Mouse (Mus musculus) left cerebral cortex, adult 2 months (tissue): ENCODE results near the gene Hist1h4h. TPM values are rescaled to one million over a fixed set of nuclear protein-coding genes. Genes with fewer than 3 reads are reported as not detected.

Experiments used
- DNase-seq, 2 experiments: peaks; one replicate each; pipeline ENCODE4 v3.0.0; 2021 to 2022; ENCODE audit warnings: low spot score in 2 of 2, mixed read lengths in 1 of 2; ENCODE audit errors: extremely low spot score in 1 of 2
- H3K27ac ChIP-seq: fragments of 200-600 bp; 2 replicates; pipeline ENCODE4 v1.8.1; 2022
- H3K4me3 ChIP-seq: fragments of 200-600 bp; 2 replicates; pipeline ENCODE4 v1.8.1; 2022
- CTCF ChIP-seq: fragments of 200-600 bp; IDR thresholded peaks from 2 replicates; pipeline ENCODE4 v1.8.1; 2022; ENCODE audit warnings: antibody characterized with exemption, mild to moderate bottlenecking, moderate library complexity
- intact Hi-C: fragments of 180-260 bp; cut with DNase I; formaldehyde crosslinking; loops from one replicate; pipeline ENCODE4 v1.15.1; 2025
- total RNA-seq, 2 experiments: library from RNA; stranded (reverse); gene quantifications; 2 replicates each; pipeline ENCODE4 v1.2.3; 2021

Hist1h4h gene
- total RNA-seq, 2 experiments from 2014 or later = 289 to 340 TPM

DNA sequence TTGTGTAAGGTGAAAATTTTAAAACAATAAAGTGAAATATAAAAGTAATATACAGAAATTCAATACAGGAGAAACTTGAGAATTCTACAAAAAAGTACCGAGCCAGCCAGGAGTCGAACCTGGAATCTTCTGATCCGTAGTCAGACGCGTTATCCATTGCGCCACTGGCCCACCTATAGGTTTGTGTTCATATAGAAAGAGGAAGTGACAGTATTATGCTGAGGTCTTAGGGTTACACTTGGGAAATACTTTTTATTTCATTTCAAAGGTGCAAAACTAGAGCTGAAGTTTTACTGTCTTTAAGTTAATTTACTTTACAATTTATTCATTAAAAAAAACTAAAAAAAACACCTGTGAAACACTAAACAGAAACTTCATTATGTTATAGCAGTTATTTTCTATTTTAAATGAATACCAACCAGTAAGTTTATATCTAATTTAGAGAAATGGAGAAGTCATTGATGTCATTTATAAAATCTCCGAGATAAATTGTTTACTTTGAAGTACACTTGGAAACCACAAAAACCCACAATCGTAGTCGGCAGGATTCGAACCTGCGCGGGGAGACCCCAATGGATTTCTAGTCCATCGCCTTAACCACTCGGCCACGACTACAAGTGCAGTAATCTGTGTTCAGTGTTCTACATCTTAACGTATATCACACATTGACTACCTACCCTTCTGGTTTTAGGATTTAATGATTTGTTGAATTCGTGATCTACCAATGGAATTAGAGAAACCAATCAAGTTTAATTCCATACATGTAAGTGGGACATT is 30.2 kb upstream of the Hist1h4h start:
- Histone ChIP-seq H3K27ac (no peak overlapping the region), H3K4me3 (no peak overlapping the region)
- DNase-seq = peak; percentile 79 to 85
- intact Hi-C loops = loop anchor here (2.0 to 5.0 kb wide), 2 partner anchors 16 to 48 kb away; no protein-coding TSS in a partner anchor
- TF ChIP-seq CTCF = no peak

DNA sequence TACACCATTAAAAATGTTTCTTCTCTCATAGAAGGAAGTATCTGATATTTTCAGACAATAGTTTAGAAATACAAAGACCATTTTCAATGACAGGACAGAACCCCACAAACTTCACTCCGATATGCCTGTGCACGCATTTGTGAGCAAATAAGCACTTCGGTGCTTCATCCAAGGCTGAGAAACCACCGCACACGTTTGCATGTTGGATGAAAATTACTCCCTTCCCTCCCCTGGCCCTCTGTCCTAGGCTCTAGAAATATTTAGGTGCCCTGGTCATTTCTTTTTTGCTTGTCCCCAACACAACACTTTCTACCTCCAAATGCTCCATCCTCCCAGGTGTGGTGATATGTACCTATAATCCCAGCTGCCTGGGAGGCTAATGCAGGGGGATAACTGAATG is 29.3 kb upstream of the Hist1h4h start:
- intact Hi-C loops = loop anchor here (2.0 to 5.0 kb wide), 2 partner anchors 15 to 49 kb away; no protein-coding TSS in a partner anchor
- no peak for DNase-seq

DNA sequence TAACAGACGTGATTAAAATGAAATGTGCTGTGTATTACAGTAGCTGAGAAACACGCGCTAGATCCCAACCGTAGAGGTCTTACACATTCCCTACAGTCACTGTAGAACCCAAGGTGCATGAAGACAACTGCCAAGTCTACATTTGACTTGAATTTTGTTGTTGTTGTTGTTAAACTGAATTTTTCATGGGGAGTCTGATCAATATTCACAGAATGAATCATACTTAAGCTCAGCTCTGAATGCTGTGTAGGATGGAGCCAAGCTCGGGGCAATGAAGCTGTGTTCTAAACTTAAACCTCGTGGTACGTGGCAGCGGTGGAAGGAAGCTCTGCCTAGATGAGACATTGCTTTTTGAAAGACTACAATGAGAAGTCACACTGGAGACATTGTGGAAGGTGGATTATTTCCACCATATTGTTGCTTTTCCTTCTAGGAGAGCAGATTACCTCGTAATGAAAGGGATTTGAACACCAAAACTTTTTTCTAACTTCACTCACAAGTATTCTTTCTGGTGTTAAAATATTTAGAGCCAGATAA is 28.8 kb upstream of the Hist1h4h start:
- no peak overlapping the region for H3K4me3 ChIP-seq
- DNase-seq = no peak
- no peak for TF ChIP-seq CTCF
- H3K27ac ChIP-seq = no peak overlapping the region
- intact Hi-C loops = loop anchor here (5.0 kb wide), 1 partner anchor 50 kb away; no protein-coding TSS in a partner anchor

More for the DNA sequence above, 29.3 kb upstream of the Hist1h4h start:
- no peak overlapping the region for H3K4me3 ChIP-seq
- H3K27ac ChIP-seq = no peak overlapping the region
- TF ChIP-seq CTCF = no peak

DNA sequence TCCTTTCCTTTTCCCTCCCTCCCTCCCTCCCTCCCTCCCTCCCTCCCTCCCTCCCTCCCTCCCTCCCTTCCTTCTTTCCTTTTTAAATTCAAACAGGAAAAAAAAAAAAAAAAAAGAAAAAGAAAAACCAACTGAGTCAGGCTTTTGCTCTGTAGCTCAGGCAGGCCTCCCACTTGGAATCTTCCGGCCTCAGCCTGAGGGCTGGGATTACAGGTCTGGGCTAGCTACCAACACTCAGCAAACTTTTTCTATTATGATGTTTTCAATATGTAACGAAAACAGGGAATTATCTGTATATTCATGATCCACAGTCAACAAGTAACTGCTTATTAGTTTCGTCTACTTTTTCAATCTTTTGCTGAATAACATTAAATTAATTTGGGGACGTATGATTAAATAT is 27.9 kb upstream of the Hist1h4h start:
- H3K27ac ChIP-seq = no peak overlapping the region
- intact Hi-C loops = loop anchor here (5.0 kb wide), 1 partner anchor 51 kb away; no protein-coding TSS in a partner anchor
- TF ChIP-seq CTCF = no peak
- no peak for DNase-seq
- no peak overlapping the region for H3K4me3 ChIP-seq

DNA sequence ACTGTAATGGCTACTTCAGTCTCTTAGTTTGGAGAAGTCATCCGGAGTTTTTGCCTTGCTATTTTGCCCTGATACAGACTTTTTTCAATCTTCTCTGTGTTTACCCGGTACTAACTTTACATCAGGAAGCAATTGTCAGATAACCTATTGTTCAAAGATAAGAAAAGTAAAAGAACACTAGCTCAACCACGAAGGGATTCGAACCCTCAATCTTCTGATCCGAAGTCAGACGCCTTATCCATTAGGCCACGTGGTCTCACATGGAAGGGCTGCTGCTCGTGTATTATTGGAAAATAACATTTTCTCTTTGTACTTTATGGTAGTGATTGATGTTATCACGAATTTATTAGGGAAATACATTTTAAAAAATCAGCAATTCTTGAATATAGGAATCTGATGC is 27.1 kb upstream of the Hist1h4h start:
- DNase-seq = peak; percentile 53 to 63
- intact Hi-C loops = loop anchor here (5.0 kb wide), 1 partner anchor 51 kb away; no protein-coding TSS in a partner anchor
- H3K27ac ChIP-seq = no peak overlapping the region
- H3K4me3 ChIP-seq = no peak overlapping the region
- no peak for TF ChIP-seq CTCF

DNA sequence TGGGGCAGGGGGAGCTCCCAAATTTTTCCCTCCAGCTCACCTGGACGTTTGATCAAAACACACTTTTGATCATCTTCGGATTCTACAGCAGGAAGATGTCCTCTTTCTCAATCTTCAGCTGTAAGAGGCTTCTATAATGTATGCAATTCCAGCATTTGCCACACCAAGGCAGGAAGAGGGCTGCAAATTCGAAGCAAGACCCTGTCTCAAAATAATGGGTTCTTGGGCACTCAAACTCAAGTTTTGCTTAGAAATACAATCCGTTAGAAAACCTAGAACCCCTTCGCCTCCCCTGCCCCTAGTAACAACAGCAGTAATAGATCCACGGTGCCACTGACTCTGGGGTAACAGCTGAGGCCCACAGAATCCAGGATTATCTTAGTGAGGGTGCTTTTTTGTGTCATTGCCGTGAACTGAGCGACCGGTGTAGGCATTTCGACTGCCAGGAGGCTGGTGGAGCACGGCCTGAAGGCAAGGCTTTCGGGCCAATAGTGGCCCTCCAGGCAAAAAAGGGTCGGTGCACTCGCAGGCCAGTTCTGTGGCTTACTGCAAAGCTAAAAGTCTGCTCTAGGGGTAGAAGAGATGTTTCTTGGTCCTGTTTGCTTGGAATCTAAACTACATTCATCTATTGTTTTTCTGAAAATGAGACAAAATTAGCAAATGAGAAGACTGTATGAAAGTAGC is 25.0 kb upstream of the Hist1h4h start:
- intact Hi-C loops = no loop called here
- Histone ChIP-seq H3K27ac (no peak overlapping the region), H3K4me3 (no peak overlapping the region)
- no peak for DNase-seq
- no peak; the same call in 1 of the 2 replicates for TF ChIP-seq CTCF

DNA sequence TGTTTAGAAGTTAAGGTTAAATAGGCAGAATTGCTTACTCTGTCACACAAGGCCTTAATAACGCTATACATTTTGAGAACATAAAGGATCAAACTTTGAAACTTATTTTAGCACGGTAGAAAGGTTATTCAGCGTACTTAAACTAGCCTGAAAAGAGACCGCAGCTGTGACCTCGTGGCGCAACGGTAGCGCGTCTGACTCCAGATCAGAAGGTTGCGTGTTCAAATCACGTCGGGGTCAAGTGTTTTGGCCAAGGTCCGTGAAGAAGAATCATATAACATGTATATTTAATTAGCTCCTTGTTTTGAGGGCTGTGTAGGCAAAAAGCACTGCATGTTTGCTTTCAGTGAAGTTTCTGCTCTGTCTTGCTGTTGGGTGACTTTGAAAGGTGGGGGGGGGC is 24.5 kb upstream of the Hist1h4h start:
- no peak for TF ChIP-seq CTCF
- Histone ChIP-seq H3K27ac (no peak overlapping the region), H3K4me3 (no peak overlapping the region)
- DNase-seq = no peak
- intact Hi-C loops = no loop called here

DNA sequence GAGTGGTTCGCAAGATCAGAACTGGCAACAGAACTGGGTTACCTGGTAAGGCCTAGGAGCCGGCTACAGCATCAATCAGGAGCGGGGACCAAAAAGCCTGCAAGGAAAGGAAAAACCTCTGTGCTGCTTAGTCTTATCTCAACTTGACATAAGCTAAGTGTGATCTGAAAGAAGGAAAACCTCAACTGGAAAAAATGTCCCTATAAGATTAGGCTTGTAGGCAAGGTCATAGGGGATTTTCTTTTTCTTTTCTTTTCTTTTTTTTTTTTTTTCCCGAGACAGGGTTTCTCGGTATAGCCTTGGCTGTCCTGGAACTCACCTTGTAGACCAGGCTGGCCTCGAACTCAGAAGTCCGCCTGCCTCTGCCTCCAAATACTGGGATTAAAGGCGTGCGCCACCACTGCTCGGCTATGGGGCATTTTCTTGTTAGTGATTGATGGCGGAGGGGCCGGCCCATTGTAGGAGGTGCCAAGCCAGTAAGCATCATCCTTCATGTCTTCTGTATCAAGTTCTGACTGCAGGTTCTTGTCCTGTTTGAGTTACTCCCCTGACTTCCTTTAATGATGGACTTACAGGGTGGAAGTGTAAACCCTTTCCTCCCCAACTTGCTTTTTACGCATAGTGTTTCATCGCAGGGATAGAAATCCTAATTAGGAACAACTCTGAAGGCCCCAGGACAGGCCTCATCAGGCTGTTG is 23.9 kb upstream of the Hist1h4h start:
- no peak for TF ChIP-seq CTCF
- intact Hi-C loops = no loop called here
- H3K27ac ChIP-seq = no peak overlapping the region
- no peak for DNase-seq
- H3K4me3 ChIP-seq = no peak overlapping the region

DNA sequence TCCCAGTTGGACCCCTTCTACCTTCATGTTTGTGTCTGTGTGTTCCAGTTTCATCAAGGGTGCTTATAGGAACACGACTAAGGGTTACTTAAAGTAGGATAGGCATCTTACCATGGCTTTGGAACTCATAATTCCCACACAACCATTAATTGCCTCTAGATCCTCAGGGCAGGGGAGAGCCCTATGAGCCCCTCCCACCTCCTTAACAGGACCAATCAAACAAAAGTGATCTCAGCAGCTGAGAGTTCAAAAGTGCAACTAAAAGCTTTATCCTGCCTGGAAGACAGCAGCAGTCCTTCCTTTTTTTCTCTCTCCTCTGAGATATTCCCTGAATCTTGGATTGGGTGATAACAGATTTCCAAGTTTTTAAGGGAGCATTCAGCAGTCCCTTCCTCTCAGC is 20.7 kb upstream of the Hist1h4h start:
- no peak for TF ChIP-seq CTCF
- Histone ChIP-seq H3K27ac (no peak overlapping the region), H3K4me3 (no peak overlapping the region)
- no peak for DNase-seq
- intact Hi-C loops = no loop called here

DNA sequence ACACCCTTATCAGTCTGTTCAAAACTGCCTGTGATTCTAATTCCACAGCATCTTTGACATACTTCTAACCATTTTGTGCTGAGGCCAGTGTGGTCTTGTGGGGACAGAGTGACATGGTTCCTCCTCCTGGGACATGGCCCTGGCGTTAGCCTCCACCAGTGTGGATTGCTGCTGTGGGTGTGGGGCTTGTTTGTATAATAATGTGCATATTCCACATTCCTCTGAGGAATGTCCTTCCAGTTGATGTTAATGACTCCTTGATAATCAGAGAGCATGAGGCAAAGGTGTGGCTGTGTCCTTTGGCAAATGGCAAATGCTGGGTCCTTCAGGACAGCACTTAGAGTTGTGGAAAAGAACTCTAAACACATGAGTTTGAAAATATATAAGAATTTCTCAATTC is 17.3 kb upstream of the Hist1h4h start:
- no peak for DNase-seq
- Histone ChIP-seq H3K4me3 (no peak overlapping the region), H3K27ac (no peak overlapping the region)
- intact Hi-C loops = no loop called here
- TF ChIP-seq CTCF = no peak

DNA sequence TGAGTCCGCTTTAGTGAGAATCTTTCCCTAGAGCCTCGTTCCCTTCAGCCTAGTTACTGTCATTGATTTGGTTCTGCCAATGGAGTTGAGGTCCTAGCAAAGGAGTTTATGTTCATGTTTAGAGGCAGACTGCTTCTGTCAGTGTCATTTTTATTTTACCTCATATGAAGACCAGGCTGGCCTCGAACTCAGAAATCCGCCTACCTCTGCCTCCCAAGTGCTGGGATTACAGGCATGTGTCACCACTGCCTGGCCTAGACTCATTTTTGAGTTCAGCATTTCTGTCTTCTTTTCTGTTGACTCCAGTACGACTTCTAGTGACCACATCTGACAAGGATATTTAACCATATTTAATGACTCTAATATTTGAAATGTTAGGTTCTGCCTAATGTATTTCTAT is 15.6 kb upstream of the Hist1h4h start:
- no peak for DNase-seq
- intact Hi-C loops = loop anchor here (2.0 to 5.0 kb wide), 4 partner anchors 50 to 1488 kb away; partner anchors contain the start of gene Btn1a1
- H3K27ac ChIP-seq = no peak overlapping the region
- no peak overlapping the region for H3K4me3 ChIP-seq
- no peak for TF ChIP-seq CTCF
